Mouse (Mus musculus) ES-E14 (cell line): ENCODE results near the gene Mut. TPM values are rescaled to one million over a fixed set of nuclear protein-coding genes. Genes with fewer than 3 reads are reported as not detected.

Source experiments
- DNase-seq: peaks from one replicate; pipeline ENCODE4 v3.0.0-alpha.2; 2013; ENCODE audit warnings: low read depth, low spot score
- H3K27ac ChIP-seq: 2 replicates; pipeline ENCODE4 v1.5.1; 2012; ENCODE audit warnings: low read depth, mild to moderate bottlenecking, low read length, moderate library complexity, mixed read lengths; ENCODE audit not compliant: poor library complexity, insufficient read depth, severe bottlenecking
- H3K36me3 ChIP-seq: 2 replicates; pipeline ENCODE4 v1.6.1; 2012; ENCODE audit warnings: mild to moderate bottlenecking, low read length, moderate library complexity, mixed read lengths; ENCODE audit not compliant: control insufficient read depth, poor library complexity, insufficient read depth, severe bottlenecking
- H3K4me1 ChIP-seq, 2 experiments: fragments of 150-350 bp in 1 of 2; sonication (generic) in 1 of 2; 2 replicates each; pipeline ENCODE4 v1.6.1; 2012; ENCODE audit warnings: low read length in 2 of 2, mild to moderate bottlenecking in 1 of 2, mixed read lengths in 1 of 2; ENCODE audit not compliant: control insufficient read depth in 2 of 2, insufficient read depth in 2 of 2, poor library complexity in 1 of 2
- H3K4me3 ChIP-seq, 2 experiments: fragments of 150-350 bp in 1 of 2; sonication (generic) in 1 of 2; 2 replicates each; pipeline ENCODE4 v1.5.1; 2012; ENCODE audit warnings: low read length in 2 of 2, low read depth in 1 of 2, mild to moderate bottlenecking in 1 of 2, mixed read lengths in 1 of 2; ENCODE audit not compliant: insufficient read depth in 1 of 2, poor library complexity in 1 of 2, severe bottlenecking in 1 of 2
- H3K9ac ChIP-seq: 2 replicates; pipeline ENCODE4 v1.6.1; 2012; ENCODE audit warnings: low read depth, mild to moderate bottlenecking, low read length, mixed read lengths; ENCODE audit not compliant: poor library complexity, insufficient read depth, severe bottlenecking
- H3K9me3 ChIP-seq: fragments of 150-350 bp; sonication (generic); 2 replicates; pipeline ENCODE4 v1.6.1; 2012; ENCODE audit warnings: low read depth, mild to moderate bottlenecking, low read length; ENCODE audit not compliant: control insufficient read depth, insufficient read depth
- CHD2 ChIP-seq: IDR thresholded peaks from 2 replicates; pipeline ENCODE4 v1.6.1; 2014; ENCODE audit warnings: mild to moderate bottlenecking, low read depth, low read length, inconsistent platforms
- HCFC1 ChIP-seq: IDR thresholded peaks from 2 replicates; pipeline ENCODE4 v1.6.1; 2012; ENCODE audit warnings: low read length, inconsistent platforms, borderline replicate concordance; ENCODE audit not compliant: insufficient read depth
- MAFK ChIP-seq: IDR thresholded peaks from 2 replicates; pipeline ENCODE4 v1.6.1; 2014; ENCODE audit warnings: mild to moderate bottlenecking, low read depth, low read length, inconsistent platforms; ENCODE audit not compliant: insufficient read depth
- ZC3H11A ChIP-seq: IDR thresholded peaks from 2 replicates; pipeline ENCODE4 v1.6.1; 2012; ENCODE audit warnings: low read depth, mild to moderate bottlenecking, inconsistent platforms, low read length, borderline replicate concordance
- ZNF384 ChIP-seq: IDR thresholded peaks from 2 replicates; pipeline ENCODE4 v1.6.1; 2012; ENCODE audit warnings: low read depth, low read length, inconsistent platforms
- in situ Hi-C, 2 experiments: fragments of 600-800 bp; cut with MboI; formaldehyde crosslinking; loops; one replicate each; pipeline ENCODE4 v1.15.1; 2025; ENCODE audit warnings: low sequenced_read_pairs in 2 of 2, inconsistent platforms in 1 of 2; ENCODE audit not compliant: unreplicated experiment in 2 of 2
- total RNA-seq: library from RNA; depleted of rRNA; stranded (reverse); fragments of 300-350 nt; gene quantifications from 2 replicates; pipeline ENCODE4 v1.2.3, GENCODE M21; 2012; rRNA removed

The Mut gene
- 58.0 and 76.3 TPM in 2 replicates for total RNA-seq

- peak; percentile 96 for DNase-seq
- H3K4me3 ChIP-seq = peak within 1 kb of the TSS; percentile 87 to 95
- TF ChIP-seq HCFC1 (peak; percentile 64), CHD2 (no peak; the same call in 1 of the 2 replicates)
- 0 out of 4 replicates have a peak, but pooled peaks cover 0 to 3% of the 10 kb centered on the region in 2 experiments for H3K4me1 ChIP-seq
- H3K9ac ChIP-seq = peak within 1 kb of the TSS; percentile 87
- H3K27ac ChIP-seq = peak within 1 kb of the TSS; percentile 83
- no peaks in the 10 kb centered on the region for H3K9me3 ChIP-seq
- H3K36me3 ChIP-seq = peaks cover 5% of the 10 kb centered on the region
- in situ Hi-C loops = no loop called here
Observed at GRCm38 (mm10) chr17:40934420-40935231, at the start of gene Mut, which contains the start of gene Cenpq. TSS of gene Mut (plus strand) at chr17:40934685. TSS of gene Cenpq (minus strand) at chr17:40935047.

- Histone ChIP-seq H3K9ac (no peak overlapping the region), H3K4me1 (no peaks in the 10 kb centered on the region), H3K36me3 (no peaks in the 10 kb centered on the region), H3K9me3 (no peaks in the 10 kb centered on the region), H3K27ac (no peak overlapping the region), H3K4me3 (no peak overlapping the region)
- DNase-seq = no peak
- in situ Hi-C loops = no loop called here
- TF ChIP-seq ZC3H11A (no peak), MAFK (no peak)
Observed at GRCm38 (mm10) chr17:40885155-40885554, 49.3 kb upstream of the Mut start.

DNA sequence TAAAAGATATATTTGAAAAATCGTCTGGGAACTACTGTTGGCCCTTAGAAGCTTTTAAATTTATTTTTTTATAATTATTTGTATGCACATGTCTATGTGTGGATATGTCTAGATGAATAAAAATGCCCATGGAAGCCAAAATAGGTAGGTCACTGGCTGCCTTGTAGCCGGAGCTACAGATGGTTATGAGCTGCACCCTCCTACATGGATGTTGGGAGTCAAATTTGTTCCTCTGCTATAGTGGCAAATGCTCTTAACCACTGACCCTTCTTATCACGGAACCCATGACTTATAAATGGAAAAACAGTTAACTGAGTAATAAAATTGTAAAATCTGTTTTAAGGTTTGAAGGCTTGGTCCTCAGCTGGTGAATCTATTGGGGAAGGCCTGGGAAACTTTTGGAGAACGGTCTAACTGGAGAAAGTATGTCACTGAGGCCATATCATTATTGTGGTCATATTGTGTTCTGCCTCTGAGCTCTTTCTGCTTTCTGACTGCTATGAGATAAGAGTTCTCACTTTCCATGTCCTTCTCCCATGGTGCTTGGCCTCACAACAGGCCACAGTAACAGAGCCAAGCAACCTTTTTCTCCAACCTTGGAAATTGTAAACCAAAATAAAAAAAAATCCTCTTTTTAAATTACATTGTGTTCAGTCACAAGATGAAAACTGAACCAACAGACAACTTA is 46.5 kb upstream of the Mut start:
- Histone ChIP-seq H3K9me3 (no peaks in the 10 kb centered on the region), H3K4me1 (peaks cover 0 to under 1% of the 10 kb centered on the region in 2 experiments; a peak in 1 of 4 replicates), H3K36me3 (no peaks in the 10 kb centered on the region), H3K27ac (no peak overlapping the region), H3K4me3 (no peak overlapping the region), H3K9ac (no peak overlapping the region)
- in situ Hi-C loops = no loop called here
- no peak for DNase-seq
- TF ChIP-seq ZNF384 (no peak), MAFK (no peak), CHD2 (no peak), HCFC1 (no peak), ZC3H11A (no peak)

DNA sequence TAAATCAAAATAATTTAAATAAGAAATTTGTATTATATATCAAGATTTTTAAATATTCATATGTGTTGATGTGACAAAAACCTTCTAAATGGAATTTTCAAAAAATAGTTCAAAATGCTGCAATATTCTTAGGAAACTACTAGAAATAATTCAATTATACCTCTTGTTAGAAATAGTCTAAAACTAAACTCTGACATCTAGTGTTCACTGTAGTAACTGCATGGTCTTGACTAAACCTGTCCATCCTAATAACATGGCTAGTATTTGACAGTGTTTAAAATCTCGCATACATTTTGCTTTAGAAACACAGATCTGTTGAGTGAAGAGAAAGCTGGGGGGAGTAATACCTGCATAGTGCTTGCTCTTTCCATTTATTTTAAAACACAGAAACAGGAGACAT is 37.6 kb upstream of the Mut start:
- Histone ChIP-seq H3K4me3 (no peak overlapping the region), H3K4me1 (peaks cover 2 to 5% of the 10 kb centered on the region in 2 experiments; a peak in 2 of 4 replicates), H3K9me3 (no peaks in the 10 kb centered on the region), H3K9ac (no peak overlapping the region), H3K27ac (no peak overlapping the region), H3K36me3 (no peaks in the 10 kb centered on the region)
- TF ChIP-seq MAFK (no peak), ZNF384 (no peak), CHD2 (no peak), HCFC1 (no peak), ZC3H11A (no peak)
- DNase-seq = no peak
- in situ Hi-C loops = no loop called here
